Mouse (Mus musculus) thymus, adult 2 months (tissue): ENCODE measurements around the gene Cytip.

Experiments
- CTCF ChIP-seq: fragments of 200-500 bp; IDR thresholded peaks from 2 replicates; pipeline ENCODE4 v1.5.1; 2012; ENCODE audit warnings: mild to moderate bottlenecking, control low read depth, low read length, moderate library complexity, borderline replicate concordance; ENCODE audit not compliant: control insufficient read depth, poor library complexity, insufficient read depth; ENCODE audit errors: extremely low read depth
- POLR2A ChIP-seq: fragments of 200-500 bp; IDR thresholded peaks from 2 replicates; pipeline ENCODE4 v1.6.1; 2012; ENCODE audit warnings: mild to moderate bottlenecking, low read length, control low read depth, moderate library complexity; ENCODE audit not compliant: control insufficient read depth, poor library complexity, insufficient read depth; ENCODE audit errors: extremely low read depth

- no peak for TF ChIP-seq POLR2A
- no peak for TF ChIP-seq CTCF
Measured at GRCm38 (mm10) chr2:58169173-58169572, 26.2 kb downstream of the Cytip start.
